Mouse (Mus musculus) testis, adult 2 months (tissue): Measurements from ENCODE around the gene Zfp866. TPM values are rescaled to one million over a fixed set of nuclear protein-coding genes. Genes with fewer than 3 reads are reported as not detected.

Experiments
- H3K27ac ChIP-seq: fragments of 200-500 bp; 2 replicates; pipeline ENCODE4 v1.5.1; 2012; ENCODE audit warnings: low read depth, low read length; ENCODE audit not compliant: control insufficient read depth, insufficient read depth
- H3K27me3 ChIP-seq: fragments of 200-500 bp; 2 replicates; pipeline ENCODE4 v1.6.1; 2012; ENCODE audit warnings: mild to moderate bottlenecking, low read length, moderate library complexity; ENCODE audit not compliant: control insufficient read depth, insufficient read depth
- H3K36me3 ChIP-seq: fragments of 200-500 bp; 2 replicates; pipeline ENCODE4 v1.6.1; 2012; ENCODE audit warnings: mild to moderate bottlenecking, low read length; ENCODE audit not compliant: control insufficient read depth, insufficient read depth
- H3K4me1 ChIP-seq: fragments of 200-500 bp; 2 replicates; pipeline ENCODE4 v1.6.1; 2012; ENCODE audit warnings: low read length; ENCODE audit not compliant: control insufficient read depth, insufficient read depth
- H3K4me3 ChIP-seq: fragments of 200-500 bp; 2 replicates; pipeline ENCODE4 v1.5.1; 2012; ENCODE audit warnings: low read depth, mild to moderate bottlenecking, low read length, moderate library complexity, mixed read lengths; ENCODE audit not compliant: control insufficient read depth
- CTCF ChIP-seq: fragments of 200-500 bp; IDR thresholded peaks from 2 replicates; pipeline ENCODE4 v1.5.1; 2012; ENCODE audit warnings: low read depth, mild to moderate bottlenecking, inconsistent platforms, low read length, moderate library complexity; ENCODE audit not compliant: control insufficient read depth, insufficient read depth, insufficient replicate concordance
- POLR2A ChIP-seq: fragments of 200-500 bp; IDR thresholded peaks from 2 replicates; pipeline ENCODE4 v1.6.1; 2012; ENCODE audit warnings: low read depth, mild to moderate bottlenecking, inconsistent platforms, low read length, moderate library complexity; ENCODE audit not compliant: control insufficient read depth
- polyA plus RNA-seq: library from polyadenylated mRNA; depleted of rRNA; stranded (reverse); fragments of >200 nt; gene quantifications from 2 replicates; pipeline ENCODE4 v1.2.3, GENCODE M21; 2012

Gene Zfp866
- polyA plus RNA-seq, 1 experiment = 8.1 TPM

DNA sequence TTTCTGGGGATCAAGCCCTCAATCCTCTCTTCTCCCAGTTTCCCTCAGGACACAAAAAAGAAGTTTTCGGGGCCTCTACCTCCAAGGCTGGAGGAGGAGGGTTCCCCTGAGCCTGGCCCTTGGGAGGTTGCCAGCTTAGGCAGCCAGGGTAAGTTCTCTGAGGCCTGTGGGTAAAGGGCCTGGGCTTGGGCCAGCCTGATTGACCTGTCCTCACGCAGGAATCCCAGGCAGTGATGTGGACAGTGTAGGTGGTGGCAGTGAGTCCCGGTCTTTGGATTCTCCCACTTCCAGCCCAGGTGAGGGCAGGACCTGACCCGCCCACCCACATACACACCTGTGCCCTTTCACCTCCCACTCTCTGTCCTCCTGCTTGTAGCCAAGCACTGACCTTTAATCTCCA, 24.4 kb upstream of the Zfp866 start:
- Histone ChIP-seq H3K27ac (no peak overlapping the region), H3K36me3 (no peaks in the 10 kb centered on the region), H3K4me1 (no peaks in the 10 kb centered on the region), H3K27me3 (no peaks in the 10 kb centered on the region), H3K4me3 (no peak overlapping the region)
- TF ChIP-seq POLR2A (no peak), CTCF (no peak)

DNA sequence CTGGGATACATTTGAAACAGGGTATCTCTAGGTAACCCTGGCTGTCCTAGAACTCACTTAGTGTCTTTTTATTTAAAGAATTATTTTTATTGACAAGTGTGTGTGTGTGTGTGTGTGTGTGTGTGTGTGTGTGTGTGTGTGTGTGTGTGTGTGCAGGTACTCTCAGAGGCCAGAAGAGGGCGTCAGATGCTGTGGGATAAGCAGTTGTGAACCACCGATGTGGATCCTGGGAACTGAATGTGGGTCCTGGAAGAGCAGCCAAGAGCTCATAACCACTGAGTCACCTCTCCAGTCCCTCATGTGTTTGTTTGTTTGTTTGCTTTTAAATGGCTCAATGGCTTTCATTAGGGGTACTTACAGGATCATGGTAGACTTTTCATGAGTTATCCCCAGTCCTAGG, 23.9 kb upstream of the Zfp866 start:
- no peak for TF ChIP-seq POLR2A
- TF ChIP-seq CTCF = no peak; the same call in 1 of the 2 replicates
- Histone ChIP-seq H3K36me3 (no peaks in the 10 kb centered on the region), H3K27me3 (no peaks in the 10 kb centered on the region), H3K27ac (no peak overlapping the region), H3K4me1 (no peaks in the 10 kb centered on the region), H3K4me3 (no peak overlapping the region)

DNA sequence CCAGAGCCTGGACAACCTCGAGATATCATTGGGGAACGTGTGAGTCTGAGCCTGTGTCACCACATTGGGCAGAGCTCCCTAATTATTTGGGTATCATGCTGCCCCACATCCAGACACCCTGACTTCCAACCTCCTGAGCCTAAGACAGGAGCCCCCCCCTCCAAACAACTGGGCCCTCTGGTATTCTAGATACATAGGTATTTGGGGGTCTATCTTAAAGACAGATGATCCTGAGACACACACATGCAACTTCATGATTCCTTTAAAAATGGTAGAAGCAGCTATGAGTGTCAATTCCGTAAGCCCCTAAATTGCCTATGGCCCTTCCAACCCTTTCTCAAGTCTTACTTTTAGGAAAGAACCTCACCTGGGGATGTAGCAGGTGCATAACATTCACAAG, 18.8 kb upstream of the Zfp866 start:
- no peaks in the 10 kb centered on the region for H3K27me3 ChIP-seq
- no peak overlapping the region for H3K27ac ChIP-seq
- no peaks in the 10 kb centered on the region; the same call in 1 of the 2 replicates for H3K36me3 ChIP-seq
- TF ChIP-seq POLR2A (no peak), CTCF (no peak)
- no peak overlapping the region for H3K4me3 ChIP-seq
- H3K4me1 ChIP-seq = peaks cover 9% of the 10 kb centered on the region

DNA sequence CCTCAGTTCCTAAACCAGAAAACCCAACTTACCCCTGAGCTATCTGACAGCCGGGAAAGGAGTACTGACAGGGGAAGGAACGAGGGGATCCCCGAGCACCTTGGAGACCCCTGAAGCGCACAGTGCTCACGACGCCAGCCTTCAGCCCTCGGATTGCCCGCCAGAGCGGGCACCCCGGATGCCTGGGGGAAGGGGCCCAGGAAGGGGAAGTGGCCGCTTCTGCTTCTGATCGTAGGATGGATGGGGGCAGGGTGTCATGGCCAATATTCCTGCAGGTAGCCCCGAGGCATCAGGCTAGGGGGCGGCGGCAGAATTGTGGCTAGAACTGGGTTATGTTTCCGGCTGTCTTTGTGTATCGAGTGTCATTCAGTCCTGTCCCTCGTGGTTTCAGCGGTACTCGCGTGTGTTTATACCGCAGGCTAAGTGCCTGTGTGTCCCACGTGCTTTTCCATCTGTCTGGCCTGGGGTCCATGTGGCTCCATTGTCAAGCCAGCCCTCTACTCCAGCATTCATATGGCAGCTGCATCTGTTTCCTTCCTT, 18.0 kb upstream of the Zfp866 start:
- Histone ChIP-seq H3K4me1 (peaks cover 9% of the 10 kb centered on the region), H3K4me3 (peak overlapping the region; percentile 71), H3K27me3 (no peaks in the 10 kb centered on the region), H3K27ac (no peak overlapping the region), H3K36me3 (no peaks in the 10 kb centered on the region; the same call in 1 of the 2 replicates)
- TF ChIP-seq POLR2A (no peak), CTCF (no peak)

DNA sequence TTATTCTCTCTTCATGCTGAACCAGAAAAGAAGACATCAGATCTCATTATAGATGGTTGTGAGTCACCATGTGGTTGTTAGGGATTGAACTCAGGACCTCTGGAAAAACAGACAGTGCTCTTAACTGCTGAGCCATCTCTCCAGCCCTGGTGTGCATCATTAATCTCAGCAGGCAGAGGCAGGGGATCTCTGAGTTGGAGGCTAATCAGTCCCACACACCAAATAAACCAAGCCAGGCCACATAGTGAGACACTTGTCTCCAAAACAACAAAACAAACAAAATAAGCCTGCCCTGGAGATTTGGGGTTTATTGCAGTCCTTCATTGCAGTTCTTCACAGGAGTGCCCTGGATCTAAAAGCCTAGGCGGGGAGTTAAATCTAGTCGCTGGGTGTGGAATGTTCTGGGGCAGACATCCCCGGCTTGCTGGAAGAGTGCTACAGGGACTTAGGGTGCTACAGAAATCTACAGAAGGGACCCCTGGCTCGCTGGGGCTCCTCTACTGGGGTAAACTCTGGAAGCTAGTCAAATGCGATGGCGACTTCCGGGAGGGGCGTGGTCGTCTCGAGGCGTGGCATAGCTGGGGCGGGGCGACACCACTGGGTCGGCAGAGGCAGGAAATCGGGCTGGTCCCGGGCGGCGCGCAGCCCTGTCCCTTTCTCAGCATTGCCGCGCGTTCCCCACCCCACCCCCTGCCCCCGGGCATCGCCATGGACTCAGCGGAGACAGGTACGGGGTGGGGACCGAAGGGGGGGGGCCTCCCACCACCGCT, 17.3 kb upstream of the Zfp866 start, which contains the start of gene Gmip:
Gene Gmip, plus strand, starts transcription at position 586 of the 770 bp plus-strand sequence.
- TF ChIP-seq CTCF = no peak
- TF ChIP-seq POLR2A = no peak; the same call in 1 of the 2 replicates
- Histone ChIP-seq H3K36me3 (no peaks in the 10 kb centered on the region; the same call in 1 of the 2 replicates), H3K4me3 (peak within 1 kb of the TSS; percentile 71), H3K27me3 (no peaks in the 10 kb centered on the region), H3K4me1 (peaks cover 9% of the 10 kb centered on the region), H3K27ac (no peak within 1 kb of the TSS)

DNA sequence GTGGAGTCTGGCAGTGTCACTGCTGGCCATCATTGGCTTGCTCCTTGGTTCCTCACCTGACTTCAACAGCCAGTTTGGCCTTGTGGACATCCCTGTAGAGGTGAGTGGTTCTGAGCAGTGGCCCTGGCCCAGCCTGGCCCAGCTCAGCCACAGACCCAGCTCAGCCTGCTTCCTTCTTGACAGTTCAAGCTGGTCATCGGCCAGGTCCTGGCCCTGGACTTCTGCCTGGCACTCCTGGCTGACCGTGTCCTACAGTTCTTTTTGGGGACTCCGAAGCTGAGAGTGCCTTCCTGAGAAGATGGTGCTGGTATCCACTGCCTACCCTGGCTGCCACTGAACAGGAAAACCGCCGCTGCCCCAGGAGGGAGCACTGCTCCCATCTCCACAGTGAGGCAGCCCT, 16.3 kb upstream of the Zfp866 start:
- TF ChIP-seq CTCF (no peak), POLR2A (no peak)
- Histone ChIP-seq H3K27me3 (no peaks in the 10 kb centered on the region), H3K4me3 (no peak overlapping the region), H3K4me1 (peaks cover 9% of the 10 kb centered on the region), H3K36me3 (no peaks in the 10 kb centered on the region; the same call in 1 of the 2 replicates), H3K27ac (no peak overlapping the region)

DNA sequence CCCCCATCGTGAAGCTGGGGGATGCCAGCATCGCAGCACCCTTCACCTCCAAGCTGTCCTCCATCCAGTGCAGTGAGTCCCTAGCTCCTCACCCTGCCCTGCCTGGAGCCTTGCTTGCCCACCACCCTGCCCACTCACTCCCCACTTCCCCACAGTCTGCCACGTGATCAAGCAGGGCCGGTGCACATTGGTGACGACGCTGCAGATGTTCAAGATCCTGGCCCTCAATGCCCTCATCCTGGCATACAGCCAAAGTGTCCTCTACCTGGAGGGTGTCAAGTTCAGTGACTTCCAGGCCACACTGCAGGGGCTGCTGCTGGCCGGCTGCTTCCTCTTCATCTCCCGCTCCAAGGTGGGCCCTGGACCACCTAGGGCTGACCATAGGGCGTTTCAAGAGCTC, 14.5 kb upstream of the Zfp866 start:
- Histone ChIP-seq H3K4me3 (no peak overlapping the region), H3K36me3 (no peaks in the 10 kb centered on the region; the same call in 1 of the 2 replicates), H3K27me3 (no peaks in the 10 kb centered on the region), H3K4me1 (peaks cover 9% of the 10 kb centered on the region), H3K27ac (no peak overlapping the region)
- no peak for TF ChIP-seq POLR2A
- no peak for TF ChIP-seq CTCF
